Mouse (Mus musculus) heart, adult 11 months (tissue): ENCODE measurements around the gene Plekho2.
A peak's percentile ranks its signal among the peaks of the same experiment; 100 is the strongest.

Experiments used
- DNase-seq: peaks from one replicate; pipeline ENCODE4 v3.0.0; 2022

Gene Plekho2

DNA sequence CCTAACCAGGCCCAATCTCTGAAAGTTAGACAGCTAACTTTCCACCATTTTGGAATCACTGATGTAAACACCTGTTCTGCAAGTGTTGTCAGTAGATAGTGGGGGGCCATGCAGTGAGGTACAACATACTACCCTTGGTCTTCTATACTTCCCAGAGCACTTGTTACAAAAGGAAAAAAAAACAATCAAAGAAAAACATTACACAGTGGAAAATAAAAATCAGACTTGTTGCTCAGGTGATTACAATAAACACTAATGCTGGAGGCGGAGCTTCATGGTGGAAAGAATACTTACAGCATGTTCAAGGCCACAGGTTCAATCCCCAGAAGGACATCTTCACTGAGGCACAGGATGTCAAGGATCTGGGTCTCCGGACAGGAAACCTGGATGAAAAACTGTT lies 27.1 kb downstream of the Plekho2 start:
- peak; percentile 84 for DNase-seq

DNA sequence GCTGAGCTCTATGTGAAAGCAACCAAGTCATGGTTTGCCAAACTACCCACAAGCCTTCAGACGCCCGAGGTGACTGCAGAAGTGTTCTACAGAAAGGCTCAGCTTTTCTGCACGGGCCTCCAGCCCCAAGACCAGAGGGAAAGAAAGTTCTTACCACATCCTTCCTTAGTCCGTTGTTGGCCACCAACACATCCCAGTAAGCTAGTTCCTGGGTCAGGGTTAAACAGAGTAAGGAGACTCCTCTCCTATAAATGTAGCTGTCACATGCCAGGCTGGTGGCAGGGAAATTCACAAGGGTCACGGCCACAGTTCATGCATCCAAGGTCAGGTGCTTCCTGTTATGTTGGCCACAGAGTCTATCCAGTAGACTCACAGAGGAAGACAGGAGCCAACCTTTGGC lies 27.7 kb downstream of the Plekho2 start:
- DNase-seq = peak; percentile 98

DNA sequence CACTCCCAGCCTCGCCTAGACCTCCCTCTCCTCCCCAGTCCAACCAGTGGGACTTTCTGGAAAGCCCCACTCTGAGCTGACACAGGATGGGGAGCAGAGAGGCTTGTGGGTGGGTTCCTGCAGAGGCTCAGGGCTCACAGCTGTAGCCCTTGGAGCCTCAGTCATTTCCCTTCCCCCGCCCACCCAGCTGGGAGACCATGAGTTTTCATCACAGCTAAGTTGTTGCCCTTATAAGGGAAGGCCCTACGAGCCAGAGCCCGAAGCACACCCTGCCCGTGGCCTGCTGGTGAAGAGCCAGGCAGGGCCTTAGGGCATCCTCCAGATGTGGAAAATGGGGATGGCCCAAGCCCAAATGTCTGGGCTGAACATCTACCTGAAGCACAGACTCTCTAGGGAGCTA lies 28.8 kb downstream of the Plekho2 start:
- peak; percentile 100 for DNase-seq

DNA sequence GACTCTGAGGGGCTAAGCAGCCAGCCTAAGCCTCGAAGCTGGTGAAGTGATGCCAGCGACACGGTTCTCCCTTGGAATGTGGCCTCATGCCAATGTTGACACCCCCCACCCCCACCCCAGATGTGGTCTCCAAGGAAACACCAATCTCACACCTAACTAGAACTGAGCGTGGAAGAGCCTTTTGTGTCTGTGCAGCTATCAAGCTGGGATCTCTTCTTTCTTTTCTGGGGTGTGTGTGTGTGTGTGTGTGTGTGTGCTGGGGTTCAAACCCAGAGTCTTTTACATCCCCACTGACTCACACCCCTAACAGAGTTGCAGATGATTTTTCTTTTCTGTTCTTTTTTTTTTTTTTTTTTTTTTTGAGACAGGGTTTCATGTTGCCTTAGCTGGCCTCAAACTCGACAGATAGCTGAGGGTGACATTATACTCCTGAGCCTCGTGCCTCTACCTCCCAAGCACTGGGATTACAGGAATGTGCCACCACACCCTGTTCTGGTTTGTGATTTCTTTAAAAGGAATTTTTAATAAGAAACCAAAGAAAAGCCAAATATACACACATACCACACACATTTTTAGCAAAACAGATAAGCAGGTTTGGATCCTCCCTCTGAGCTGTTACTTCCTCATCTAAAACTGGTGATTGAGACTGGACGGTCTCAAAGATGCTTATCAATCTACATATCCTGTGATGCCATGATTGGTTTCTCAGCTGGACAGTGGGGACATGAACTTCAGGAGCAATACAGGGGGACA lies 29.6 kb downstream of the Plekho2 start:
- no peak for DNase-seq

DNA sequence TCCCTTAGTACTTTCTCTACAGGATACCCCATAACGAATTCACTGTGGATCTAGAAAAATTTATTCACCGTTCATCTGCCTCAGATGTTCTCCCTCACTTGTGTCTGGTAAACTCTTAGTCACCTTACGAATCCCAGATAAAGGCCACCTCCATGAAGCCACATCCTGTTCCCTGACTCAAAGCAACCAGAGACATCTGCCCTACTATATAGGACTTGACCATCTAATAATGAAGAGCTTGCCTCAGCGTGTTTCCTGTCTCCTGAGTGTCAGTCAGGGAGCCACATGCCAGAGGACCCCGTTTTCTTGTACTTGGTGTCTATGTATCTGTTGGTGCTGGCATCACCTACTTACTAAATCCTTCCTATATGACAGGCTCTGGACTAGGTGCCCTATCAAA lies 30.2 kb downstream of the Plekho2 start:
- peak; percentile 89 for DNase-seq

DNA sequence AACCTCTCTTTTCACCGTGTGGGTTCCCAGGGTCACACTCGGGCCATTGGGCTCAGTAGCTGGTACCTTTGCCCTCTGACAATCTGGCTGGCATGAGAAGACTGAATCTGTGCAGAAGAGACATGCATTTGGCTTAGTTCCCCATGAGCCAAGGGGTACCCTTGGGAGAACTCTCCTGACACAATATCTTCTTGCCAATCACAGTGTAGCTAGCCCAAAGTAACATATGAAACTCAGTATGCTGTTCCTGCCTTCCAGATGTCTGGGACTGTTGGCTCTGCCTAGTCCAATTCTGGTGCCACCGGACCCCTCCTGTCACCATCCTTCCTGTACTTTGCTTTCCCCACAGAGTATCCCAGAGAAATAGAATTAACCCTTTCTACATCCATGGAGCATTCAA lies 30.7 kb downstream of the Plekho2 start:
- peak; percentile 87 for DNase-seq

DNA sequence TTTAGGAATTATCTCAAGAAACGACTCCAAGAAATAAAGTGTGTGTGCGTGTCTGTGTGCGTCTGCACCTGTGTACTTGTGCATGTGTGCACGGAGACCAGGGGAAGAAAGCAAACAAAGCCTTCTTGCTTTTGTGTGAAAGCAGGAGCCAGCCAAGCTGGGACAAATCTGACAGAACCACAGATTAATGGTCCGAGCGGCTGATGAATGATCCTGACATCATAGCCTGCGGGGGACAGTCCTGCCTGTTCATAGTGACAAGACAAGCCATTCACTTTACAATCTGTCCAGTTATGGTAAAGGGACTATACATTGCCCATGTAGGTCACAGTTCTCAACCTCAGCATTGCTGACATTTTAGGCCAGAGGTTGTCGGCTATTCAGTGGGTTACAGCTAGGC lies 31.5 kb downstream of the Plekho2 start:
- DNase-seq = no peak

DNA sequence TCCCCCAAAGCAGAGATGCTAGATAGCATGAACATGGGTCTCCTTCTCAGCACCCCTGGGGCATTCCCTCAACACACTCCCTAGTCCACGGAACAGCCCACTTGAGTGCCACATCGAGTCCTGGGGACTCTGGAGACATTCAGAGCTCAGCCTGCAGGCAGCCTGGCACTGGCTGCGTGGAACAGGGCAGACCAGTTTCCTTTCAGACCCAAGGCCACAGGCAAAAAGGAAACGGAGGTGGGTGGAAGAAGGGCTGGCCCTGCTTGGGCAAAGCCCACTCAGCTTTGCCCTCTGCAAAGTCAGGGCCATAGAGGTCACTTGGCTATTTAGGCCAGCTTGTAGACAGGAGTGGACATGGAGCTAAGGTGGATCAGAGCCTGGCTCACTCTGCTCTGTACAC lies 32.0 kb downstream of the Plekho2 start:
- no peak for DNase-seq

DNA sequence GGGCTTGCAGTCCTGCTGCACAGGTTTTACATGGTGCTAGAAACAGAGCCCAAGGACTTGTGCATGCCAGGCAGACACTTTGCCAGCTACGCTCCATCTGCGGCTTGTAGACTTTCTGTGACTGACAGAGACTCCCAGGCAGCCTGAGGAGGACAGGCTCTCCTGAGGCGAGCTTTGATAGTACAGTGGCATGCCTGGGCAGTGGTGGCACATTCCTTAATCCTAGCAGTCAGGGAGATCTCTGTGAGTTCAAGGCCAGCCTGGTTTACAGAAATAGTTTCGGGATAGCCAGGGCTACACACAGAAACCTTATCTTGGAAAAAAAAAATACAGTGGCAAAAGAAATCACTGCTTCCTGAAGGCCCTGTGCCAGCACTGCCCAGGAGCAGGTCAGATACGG lies 32.7 kb downstream of the Plekho2 start:
- no peak for DNase-seq

DNA sequence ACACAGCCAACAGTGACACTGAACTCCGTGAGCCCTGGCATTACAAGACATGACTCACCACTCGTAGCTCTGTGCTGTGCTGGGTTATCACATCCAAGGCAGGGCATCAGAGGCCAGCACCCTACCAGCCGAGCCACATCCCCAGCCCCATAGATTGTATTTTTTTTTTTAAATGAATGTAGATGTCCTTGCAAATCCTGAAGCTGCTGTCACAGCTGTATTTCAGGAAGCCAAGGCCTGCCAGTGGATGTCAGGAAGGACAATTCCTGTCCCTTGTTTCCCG lies 33.5 kb downstream of the Plekho2 start:
- DNase-seq = no peak

DNA sequence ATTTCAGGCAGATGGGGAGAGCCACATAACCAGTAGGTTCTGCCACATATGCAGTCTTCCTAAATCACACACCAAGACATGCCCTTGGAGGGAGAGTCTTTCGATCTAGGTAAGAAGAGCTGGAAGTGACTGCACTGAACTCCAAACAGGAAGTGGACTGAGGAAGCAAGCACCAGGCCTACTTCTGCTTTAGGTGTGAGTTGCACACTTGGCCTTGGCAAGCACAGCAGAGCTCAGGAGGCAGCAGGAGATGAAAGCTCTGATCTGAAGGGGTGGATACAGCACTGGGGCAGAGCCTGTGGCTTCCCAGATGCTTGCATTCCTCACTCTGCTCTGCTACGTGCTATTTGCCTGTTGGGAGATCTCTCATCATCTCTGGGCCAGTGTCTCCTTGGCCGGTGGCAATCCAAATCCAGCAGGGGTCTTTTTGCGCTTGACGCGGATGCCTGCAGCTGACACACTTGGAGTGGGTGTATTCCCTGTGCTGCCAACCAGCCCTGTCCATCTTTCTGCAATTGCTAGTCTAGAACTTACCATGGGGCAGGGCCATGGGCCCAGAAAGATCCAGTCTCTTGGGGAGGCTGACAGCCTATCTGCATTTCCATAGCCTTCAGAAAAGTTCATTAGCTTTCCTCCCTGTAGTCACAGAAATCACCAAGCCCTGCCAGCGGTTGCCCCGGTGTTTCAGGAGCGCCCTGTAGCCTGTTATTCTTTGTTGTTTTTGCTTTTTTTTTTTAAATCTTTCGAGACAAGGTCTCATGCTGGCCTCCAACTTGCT lies 34.0 kb downstream of the Plekho2 start:
- peak; percentile 96 for DNase-seq

DNA sequence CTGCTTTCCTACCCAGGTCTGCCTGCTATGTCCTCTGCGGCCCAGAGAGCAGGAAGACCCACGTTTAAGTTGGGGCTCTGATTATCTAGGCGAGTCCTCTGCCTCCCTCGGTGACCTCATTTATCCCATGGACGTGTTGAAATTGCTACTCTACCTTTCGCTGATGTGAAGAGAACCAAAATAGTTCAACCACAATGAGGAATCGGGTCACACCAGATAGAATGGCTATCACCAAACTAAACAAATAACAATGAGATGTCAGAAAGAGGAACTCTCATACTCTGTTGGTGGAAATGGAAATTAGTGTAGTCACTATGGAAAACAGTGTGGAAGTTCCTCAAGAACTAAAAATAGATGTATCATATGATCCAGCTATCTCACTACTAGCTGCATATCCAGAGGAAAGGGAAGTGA lies 37.7 kb downstream of the Plekho2 start:
- DNase-seq = no peak

DNA sequence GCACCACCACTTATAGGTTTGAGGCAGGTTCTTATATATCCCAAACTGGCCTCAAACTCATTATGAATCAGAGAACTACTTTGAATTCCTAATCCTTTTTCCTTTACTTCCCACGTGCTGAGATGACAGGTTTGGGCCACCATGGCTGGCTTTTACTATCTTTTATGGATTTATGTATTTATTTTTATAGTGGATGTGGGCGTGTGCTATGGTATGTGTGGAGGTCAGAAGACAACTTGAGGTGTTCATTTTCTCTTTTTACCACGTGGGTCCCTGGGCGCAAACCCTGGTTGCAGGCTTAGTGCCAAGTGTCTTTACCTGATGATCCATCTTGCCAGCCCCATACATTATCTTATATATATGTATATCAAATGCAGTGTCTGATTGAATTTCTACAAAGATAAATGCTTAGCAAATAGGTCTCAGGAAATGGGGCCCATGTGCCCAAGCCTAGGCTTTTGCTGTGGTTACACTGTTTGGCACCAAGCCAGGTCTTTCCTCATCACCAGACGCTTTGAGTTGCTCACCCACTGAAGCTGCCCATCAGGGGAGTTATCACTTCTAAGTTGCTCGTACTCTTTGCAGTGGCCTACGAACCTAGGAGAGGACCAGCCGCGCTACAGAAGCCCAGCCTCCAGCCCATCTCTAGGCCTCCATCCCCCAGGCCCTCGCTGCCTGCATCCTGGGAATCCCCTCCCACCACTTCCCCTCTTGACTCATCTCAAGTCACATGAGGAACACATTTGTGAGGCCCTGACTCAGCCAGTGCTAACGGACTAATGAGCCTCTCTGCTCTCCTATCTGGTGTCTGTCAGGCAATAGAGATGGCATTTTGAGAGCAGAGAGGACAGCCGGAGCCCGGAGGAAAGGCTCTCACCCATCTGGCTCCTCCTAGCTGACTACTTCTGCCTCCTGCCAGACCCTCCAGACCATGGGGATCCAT lies 38.4 kb downstream of the Plekho2 start:
- peak; percentile 98 for DNase-seq

DNA sequence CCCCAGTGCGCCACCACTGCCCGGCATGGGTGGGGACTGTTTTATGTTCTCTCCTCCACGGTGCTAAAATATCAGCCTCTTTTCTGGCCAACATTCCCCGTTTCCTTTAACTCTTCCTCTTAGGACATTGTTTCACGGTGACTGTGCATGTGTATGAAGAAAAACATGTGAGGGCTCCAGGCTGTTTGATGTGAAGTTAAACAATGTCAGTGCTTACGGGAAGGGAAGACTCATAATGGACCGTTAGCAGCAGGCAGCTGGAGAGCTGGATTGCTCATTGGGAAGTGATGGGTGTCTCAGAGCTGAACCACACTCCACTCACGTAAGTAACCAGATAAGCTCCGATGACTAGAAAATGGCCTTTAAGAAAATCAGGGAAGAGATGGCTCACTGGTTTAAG lies 40.1 kb downstream of the Plekho2 start:
- no peak for DNase-seq

DNA sequence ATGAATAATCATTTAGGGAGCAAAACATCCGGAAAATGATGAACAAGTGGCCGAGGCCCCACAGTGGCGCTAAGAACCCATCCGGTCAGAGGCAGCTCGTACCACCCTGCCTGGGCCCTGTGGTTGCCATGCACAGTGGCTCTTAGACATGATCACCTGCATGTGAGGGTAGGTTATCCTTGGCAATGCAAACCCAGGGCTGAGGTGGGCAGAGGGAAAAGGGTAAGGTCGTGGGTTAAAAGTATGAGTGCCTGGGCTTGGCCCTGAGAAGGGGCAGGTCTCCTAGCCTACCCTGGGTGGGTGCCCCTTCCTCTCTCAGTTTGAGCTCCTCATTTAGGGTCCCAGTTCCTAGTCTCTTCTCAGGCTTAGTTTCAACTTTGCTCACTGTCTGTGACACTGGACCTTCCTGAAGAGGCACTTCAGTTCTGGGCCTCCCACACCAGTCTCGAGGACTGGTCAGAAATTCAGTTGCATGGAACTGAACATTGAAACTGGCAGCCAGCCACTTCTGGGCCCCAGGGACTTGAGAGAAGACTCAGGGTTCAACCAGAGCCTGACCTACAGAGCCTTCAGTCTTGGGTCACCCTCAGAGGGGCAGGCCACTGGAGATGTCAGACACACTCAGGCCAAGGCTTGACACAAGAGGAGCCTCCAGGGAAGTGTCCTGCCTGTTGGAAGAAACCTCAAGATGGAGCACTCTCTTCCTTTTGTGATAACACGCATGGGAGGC lies 41.8 kb downstream of the Plekho2 start:
- peak; percentile 96 for DNase-seq

DNA sequence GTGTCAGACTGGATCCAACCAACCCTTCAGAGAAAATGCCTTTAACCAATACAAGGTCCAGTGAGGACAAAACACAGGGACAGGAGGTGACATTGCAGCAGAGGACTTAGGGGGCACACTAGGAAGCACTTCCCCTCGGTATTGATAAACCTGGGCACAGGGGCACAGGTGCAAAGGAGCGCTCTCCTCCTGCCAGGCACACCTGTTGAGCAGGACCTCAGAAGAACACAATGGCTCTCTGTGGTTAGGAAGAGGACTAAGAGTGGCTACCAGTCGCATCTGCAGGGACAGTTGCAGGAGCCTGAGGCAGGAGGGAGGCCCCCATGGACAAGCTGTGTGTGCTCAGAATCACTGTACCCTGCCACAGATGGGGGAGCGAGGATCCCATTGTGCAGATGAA lies 43.3 kb downstream of the Plekho2 start:
- DNase-seq = peak; percentile 84

DNA sequence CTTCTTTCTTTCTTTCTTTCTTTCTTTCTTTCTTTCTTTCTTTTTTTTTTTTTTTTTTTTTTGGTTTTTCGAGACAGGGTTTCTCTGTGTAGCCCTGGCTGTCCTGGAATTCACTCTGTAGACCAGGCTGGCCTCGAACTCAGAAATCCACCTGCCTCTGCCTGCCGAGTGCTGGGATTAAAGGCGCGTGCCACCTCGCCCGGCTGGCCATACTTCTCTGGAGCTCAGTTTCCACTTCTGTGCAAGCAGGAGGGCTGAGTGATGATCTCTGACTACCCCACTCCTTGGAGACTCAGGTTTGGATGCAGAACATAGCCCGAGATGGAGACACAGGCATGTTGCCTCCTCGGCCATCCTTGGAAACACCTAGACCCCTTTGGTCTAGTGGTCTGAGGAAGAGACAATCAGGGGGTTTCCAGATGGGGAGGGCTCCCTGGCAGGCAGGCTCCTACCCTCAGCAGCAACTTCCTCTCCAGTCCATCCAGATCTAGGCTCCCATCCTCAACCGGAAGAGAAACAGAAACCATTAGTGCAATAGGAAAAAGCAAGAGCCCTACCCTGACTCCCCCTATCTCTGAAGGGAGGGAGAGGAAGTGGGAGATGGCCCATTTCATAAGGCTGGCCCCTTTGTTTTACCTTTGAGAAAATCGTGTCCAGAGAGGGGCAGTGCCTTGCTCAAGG lies 43.9 kb downstream of the Plekho2 start:
- peak; percentile 96 for DNase-seq

DNA sequence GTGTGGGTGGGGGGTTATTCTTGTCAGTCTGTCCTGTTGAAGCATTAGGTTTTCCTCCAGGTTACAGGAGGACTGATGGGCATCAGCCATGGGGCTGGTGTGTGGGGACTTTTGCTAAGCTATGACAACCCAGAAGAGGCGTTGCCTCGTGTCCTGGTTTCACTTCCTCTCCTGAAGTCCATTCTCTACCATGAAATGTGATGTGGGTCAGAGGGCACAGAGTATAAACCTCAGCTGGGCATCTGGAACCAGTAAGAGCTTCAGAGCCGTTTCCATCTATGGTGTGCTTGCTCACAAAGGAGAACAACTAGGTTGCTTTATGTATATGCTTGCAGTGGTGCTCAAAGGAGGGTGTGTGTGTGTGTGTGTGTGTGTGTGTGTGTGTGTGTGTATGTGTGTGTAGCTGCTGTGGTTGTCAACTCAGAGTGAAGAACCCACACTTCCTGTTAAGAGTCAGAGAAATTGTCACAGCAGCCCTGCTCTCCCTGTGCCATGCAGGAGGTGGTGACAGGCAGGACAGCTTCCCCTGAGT lies 44.6 kb downstream of the Plekho2 start:
- peak; percentile 97 for DNase-seq

DNA sequence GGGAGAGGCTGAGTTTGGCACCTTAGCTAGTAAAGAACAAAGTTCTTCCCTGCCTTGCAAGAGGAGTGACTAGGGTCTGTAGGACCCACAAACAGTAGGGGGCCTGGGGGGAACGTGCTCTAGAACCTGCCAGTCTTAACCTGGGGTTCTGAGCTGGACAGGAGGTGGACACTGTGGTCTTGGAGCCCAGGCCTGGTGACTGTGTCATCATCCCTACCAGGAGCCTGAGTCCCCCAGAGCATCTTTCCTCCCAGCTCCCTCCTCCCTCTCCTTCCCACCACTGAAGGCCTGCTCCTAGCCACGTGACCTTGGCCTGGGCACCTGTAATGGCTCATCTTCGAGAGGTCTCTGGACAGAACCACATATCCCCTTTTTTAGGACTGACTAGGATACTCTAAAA lies 45.7 kb downstream of the Plekho2 start:
- DNase-seq = peak; percentile 90

DNA sequence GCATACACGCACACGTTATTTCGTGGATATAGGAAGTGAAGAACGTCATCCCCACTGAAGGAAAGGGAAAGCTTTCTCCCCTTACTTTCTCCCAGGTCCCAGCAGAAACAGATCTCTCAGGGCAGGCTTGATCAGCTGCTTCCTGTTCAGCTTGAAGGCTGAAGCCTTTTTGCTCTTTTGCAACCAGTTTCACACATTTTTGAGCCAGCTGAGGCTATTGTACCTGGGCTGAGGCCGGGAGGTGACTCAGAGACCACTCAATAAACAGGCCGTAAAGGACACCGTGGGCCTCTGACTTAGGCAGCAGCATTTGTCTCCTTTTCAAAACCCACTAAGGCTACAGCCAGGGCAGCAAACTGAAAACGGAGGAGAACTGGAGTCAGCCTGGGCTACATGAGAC lies 46.9 kb downstream of the Plekho2 start:
- no peak for DNase-seq

DNA sequence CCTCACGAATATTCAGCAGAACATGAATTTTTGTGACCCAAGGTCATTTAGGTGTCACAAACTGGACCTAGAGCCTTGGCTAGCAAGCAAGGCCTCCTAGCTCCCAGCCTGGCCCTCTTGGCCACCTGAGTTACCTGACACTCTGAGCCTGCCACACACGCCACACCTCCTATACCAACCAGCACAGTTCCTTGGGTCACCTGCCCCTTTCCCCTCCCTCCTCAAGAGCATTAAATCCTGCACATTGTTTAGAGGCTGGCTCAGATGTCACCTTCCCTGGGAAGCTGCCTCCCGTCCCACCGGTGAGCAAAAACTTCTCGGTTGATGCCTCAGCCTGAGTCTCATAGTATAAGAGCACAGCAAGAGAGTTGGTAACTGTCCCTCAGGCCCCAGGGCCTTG lies 48.6 kb downstream of the Plekho2 start:
- DNase-seq = no peak

DNA sequence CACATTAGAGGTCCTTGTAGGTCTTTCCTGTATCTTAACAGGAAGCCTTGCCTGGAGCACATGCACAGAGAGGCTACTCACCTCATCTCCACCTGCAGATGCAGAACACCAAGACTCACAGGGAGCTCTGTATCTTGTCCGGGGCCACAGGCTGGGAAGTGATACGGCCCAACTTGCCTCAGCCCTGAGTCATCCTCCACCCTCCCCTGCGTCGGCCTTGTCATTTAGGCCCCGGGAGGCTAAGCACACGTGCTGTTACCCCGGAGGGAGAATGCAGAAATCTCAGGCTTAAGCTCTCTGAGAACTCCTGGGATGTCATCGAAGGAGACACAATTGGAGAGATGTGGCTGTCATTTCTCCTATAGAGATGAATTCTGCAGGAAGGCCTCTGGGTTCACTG lies 50.2 kb downstream of the Plekho2 start:
- DNase-seq = no peak
